Mouse (Mus musculus) lung, adult 2 months (tissue): ENCODE results near the gene Stk32c.

Experiments used
- CTCF ChIP-seq: fragments of 200-500 bp; IDR thresholded peaks from 2 replicates; pipeline ENCODE4 v1.5.1; 2011; ENCODE audit warnings: mild to moderate bottlenecking, low read length, control low read depth; ENCODE audit not compliant: insufficient read depth
- POLR2A ChIP-seq: fragments of 200-500 bp; IDR thresholded peaks from 2 replicates; pipeline ENCODE4 v1.6.1; 2011; ENCODE audit warnings: low read depth, mild to moderate bottlenecking, control low read depth, low read length, borderline replicate concordance; ENCODE audit errors: extremely low read depth

- TF ChIP-seq POLR2A (no peak), CTCF (no peak)
These were observed 33.8 kb downstream of the Stk32c start for GRCm38 (mm10) chr7:139179299-139179698.
